Mouse (Mus musculus) ovary, postnatal 36 days (tissue): ENCODE measurements around the gene Ahr.

Experiments used
- DNase-seq: peaks from one replicate; pipeline ENCODE4 v3.0.0; 2022; ENCODE audit warnings: low spot score, mixed read lengths

Gene Ahr

DNA sequence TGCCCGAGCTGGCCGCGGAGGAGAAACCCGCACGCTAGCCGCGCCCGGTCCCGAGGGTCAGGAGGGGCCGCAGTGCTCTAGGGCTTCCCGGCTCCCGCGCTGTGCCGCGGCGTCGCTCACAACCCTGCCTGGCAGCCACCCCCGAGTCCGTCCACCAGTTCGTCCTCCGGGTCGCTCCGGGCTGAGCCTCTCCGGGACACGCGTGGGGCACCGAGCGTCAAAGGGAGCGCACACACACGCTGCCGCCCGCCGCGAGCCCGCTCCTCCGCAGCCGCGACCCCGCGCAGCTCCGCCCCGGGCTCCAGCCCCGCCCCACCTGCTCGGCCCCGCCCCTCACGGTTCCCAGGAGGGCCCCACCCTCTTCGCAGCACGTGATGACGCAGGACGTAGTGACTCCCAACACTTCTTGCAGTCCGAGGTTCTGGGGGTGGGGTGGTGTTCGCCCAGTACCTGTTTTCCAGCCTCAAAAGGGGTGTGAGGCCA lies at the start of gene Ahr:
TSS of gene Ahr (minus strand) at position 285 of the 483 bp plus-strand sequence.
- DNase-seq = peak; percentile 85

DNA sequence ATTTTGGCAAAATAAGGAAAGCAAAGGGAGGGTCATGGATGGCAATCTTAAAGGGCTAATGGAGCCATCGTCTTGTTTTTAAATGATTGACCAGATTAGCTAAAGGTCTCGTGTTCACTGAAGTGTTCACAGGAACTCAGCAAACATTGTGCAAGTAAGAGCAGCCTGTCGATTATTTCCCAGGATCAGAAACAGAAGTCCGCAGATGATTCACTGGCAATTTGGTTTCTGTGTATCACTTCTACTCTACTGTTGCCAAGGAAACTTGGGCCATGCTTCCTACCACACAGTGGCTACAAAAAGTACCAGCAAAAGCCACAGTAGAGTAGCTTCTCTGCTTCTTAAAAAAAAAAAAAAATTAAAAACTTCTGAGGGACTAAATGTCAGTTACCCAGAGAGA lies 44.0 kb upstream of the Ahr start:
- no peak for DNase-seq

DNA sequence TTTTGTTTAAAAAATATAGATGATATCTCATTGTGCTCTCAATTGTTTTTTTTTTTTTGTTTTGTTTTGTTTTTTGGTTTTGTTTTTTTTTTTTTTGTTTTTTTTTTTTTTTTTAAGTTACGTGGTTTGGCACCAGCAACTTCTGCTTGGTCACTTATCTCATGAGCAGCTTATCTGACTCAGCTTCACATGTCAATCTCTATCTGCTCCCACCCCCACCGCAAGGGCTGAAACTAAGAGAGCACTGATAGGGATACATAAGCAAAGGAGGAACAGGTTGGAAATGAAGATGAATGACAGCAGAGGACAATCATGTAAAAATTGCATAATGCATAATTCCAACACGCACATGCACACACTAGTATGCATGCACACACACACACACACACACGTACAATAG lies 41.3 kb upstream of the Ahr start:
- DNase-seq = no peak

DNA sequence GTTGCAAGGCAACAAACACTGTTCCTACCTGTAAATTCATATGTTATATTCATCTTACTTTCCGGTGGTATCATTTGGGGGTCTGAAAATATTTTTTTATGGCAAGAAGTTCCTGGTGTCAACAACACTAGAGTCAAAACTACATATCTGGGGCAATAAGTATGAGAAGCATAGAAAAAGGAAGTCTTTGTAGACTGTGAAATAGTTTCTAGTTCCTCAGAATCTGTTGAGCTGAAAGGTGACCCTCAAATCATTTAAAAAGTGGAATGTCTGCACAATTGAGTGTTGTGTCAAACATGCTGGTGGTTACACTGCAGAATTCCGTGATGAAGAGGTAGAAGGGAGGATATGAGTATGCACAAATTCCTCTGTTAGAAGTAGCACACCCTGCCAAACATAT lies 38.9 kb upstream of the Ahr start:
- DNase-seq = no peak

DNA sequence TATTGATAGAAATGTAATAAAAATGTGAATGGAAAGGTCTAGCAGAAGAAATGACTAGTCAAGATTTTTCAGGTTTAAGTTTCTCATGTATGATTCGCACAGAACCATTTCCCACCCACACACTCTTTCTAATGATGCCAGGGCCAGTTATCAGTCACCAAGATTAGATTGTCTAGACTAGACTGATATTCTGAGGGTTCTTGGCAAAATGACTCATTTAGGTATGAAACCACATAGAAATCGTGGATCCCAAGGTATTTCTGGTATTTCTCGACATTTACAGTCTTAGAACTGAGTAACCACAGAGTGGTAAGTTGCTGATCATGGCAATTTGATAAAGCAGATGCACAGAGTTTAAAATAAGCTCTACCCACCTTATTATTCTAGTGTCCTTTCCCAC lies 28.0 kb upstream of the Ahr start:
- no peak for DNase-seq

DNA sequence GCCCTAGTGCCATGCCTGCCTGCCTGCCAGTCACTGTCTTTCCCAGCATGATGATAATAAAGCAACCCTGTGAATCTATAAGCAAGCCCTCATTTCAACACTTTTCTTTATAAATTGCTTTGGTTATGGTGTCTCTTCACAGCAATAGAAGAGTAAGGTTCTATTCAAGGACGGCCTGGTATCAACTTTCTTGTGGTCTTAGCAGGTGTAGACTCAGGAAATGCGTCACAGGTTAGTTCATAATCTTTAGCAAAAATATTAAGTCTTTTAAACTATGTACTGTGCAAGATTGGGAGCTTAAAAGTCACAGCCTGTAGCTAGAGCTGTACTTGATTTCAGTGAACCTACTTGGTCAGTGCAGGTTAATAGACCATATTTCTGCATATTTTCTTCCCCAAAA lies 24.0 kb upstream of the Ahr start:
- no peak for DNase-seq

DNA sequence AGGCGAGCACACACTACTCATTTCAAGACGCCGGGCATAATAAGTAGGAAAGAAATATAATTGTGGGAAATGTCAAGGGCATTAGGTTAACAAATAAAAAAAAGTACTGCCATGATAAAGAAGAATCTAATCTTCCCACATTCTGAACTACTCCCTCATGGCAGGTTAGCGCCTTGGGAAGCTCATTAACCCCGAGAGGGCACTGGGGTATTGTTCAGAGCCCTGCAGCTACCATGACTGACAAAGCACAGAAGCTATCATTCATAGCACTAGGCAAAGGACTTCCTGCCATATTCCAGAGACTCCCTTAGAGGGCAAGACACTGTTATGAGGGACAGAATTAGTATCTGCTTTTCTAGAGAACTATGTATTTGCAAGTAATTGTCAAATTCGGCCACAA lies 21.1 kb upstream of the Ahr start:
- no peak for DNase-seq

DNA sequence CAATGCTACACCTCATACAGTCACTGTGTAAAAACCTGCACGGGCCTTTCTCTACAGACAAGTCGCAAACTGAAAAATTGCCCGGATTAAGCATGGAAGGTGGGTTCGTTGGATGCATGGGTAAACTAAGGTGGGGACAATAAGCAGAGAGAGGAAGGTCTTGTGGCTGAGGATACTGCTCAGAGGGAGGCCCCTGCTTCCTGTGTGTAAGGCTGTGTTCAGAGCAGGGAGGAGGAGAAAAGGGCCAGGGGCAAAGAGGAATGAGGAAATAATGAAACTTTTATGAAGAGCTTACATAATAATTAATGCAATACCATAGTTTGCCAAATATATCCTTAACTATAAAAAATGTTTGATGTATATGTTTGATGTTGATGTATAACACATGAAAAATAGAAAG lies 19.5 kb upstream of the Ahr start:
- DNase-seq = no peak

DNA sequence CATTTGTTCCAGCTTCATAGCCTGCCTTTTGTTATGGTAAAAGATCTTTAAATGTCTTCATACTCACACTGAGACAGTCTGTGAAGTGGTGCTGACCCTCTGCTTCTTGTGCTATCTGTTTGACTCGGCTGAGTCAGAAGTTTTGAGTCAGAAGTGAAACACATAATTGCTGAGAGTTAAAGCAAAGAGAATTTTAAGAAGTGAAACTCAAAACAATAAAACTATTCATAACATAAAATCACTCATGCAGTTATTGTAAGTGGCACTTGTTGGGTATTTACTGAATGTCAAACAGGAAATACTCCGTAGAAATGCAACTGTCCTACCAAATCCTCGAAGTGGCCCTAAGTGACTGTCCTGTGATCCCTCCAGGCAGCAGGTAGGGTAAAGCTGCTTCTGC lies 18.3 kb upstream of the Ahr start:
- no peak for DNase-seq

DNA sequence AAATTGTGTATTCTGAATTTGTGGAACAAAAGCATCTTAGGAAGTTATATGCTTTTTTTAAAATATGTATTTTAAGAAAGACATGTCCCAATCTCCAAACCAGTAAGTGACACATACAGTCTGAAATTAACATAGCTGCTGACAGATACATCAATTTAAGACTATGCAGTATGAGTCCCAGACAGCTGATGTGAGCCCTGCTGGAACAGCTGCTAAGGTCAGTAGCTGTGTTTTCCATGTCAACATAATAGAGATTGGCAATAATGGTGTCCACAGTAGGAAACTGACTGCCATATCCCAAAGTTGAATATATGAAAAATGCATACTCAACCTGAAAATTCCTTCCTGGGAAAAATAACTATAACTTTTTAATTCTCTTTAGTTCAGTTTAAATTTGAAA lies 15.5 kb upstream of the Ahr start:
- no peak for DNase-seq

DNA sequence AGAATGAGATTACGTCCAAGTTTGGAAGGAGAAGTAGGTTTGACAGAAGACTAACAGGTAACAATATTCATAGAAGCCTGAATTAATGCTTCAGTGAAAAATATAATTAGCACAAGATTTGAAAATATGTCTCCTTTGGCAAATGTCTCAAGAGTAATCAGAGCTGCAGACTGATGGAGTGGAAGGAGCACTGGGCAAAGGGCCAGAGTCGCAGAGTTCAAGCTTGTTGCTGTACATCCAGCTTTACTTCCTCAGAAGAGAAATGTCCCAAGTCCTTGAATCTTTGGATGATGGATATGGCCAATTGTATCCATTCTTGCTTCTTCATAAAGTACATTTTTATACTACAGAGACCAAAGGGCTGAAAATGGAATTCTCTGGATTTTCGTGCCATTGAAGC lies 8.0 kb upstream of the Ahr start:
- DNase-seq = no peak

DNA sequence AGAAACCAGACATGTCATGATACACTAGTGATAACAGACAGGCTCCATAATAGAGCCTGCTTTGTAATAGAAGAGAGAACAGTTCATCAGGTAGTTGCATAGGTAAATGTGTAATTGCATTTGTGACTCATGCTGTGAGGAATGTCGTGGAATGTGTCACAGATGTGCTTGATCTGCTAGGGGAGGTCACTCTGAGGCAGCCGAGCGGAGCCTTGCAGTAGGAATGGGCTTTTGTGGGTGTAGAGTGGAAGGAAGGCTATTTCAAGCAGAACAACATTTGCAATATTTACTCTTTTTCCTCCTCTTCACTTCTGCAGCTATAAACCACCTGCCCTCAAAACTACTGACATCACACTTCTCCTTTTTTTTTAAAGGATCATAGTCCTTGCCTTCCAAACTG lies 4.0 kb upstream of the Ahr start:
- no peak for DNase-seq

DNA sequence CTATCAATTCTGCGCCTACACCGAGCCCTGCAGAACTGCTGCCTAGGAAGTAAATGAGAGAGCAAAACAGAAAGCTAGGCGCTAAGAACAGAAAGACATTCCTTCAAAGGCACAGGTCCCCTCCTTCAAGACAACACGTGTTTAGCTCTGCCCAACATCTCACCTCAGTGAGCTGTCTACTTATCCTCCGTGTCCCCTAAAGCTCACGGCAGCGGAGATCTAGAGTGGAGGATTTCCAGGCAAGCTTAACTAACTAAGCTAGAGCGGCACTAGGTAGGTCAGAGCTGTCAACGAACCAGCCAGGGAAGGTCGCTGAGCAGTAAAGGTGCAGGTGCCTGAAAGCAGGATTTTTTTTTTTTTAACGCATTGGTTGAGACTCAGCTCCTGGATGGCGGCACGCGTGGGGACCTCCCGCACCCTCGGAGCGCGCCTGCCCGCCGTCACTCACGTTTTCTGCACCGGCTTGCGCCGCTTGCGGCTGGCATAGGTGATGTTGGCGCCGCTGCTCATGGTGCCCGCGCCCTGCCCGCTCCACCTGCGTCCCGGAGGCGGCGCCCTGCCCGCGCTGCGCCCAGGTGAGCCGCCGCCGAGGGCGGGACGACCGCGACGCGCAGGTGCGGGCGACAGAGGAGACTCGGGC lies 604 bp downstream of the Ahr start:
- peak; percentile 43 for DNase-seq

DNA sequence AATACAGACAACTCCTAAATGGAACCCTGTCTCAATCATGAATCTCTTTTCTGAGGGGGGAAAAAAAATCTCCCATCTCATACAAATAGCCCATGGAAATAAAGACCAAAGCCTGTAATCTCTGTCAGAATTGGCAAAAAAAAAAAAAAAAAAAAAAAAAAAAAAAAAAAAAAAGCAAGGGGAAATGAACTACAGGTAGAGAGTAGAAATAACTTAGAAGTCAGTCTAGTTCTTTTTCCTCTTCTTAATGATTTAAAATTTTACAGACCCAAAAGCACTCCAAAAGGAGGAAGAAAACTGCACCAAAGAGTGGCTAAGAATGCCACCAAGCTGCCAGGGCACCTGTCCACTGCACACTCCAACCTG lies 1.1 kb downstream of the Ahr start:
- DNase-seq = no peak

DNA sequence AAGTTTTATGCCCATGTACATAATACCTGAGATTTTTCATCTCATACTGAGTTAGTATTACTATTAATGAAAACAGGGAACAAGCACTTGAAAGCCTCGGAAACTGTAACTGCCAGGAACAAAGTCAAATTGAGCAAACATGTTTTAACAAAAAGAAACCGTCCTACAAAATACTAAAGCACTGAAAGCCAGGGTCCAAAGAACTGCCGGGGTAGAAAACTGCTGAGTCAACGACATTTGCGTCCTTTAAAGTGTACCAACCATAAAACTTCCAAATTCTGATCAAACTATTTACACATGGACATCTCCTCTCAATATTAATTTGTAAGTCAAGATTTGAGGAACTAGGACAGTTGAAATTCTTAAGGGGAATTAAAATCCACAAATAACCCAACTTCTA lies 1.7 kb downstream of the Ahr start:
- no peak for DNase-seq

DNA sequence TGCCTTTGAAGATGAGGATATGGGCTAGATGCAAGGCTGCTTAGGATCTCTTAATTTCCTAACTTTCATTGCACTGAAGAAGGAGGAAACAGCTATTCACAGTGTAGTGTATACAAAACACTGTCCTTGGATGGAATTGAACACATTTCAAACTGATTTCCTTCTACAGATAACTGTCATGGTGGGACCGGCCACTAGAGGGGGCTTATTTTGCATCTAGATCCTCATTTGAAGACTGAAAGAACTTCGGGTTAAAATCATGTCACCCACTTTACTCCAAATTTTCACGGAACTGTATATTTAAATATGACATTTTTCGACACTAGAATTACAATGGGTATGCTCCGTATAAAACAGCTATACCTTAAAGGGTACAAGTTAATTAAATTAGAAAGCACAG lies 2.7 kb downstream of the Ahr start:
- peak; percentile 41 for DNase-seq

DNA sequence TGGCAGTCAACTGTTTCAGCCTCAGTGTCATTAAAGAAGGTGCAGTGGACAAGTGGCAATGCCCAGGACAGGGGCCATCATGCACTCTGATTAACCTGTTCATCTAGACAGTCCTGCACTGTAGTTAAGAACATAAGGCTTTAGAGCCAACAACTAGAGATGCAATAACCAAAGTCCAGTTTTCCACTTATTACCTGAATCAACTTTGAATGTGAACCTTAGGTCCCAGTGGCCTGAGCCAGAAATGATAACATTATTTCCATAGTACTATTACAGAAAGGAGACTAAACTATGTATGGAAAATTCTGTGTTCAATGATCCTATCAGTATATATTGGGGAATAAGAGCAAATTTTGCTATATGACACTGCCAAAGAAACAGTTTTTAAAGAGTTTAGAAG lies 4.3 kb downstream of the Ahr start:
- DNase-seq = no peak

DNA sequence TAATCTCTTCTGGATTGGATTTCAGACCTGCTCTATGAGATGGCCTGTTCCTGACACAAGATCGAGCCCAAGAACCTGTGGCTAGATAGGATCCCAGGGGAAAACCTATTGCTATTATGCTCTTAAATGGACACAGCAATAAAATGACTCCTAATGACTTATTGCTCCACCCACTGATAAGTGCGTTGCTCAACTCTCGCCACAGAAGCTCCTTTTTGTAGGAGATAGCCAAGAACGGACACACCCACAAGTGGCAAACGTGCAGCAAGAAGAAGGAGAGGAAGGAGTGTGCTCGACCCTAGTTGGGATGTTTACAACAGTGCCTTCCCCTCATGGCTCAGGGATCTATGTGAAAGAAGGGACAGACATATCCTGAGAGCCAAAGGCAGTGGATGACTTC lies 7.4 kb downstream of the Ahr start:
- DNase-seq = no peak

DNA sequence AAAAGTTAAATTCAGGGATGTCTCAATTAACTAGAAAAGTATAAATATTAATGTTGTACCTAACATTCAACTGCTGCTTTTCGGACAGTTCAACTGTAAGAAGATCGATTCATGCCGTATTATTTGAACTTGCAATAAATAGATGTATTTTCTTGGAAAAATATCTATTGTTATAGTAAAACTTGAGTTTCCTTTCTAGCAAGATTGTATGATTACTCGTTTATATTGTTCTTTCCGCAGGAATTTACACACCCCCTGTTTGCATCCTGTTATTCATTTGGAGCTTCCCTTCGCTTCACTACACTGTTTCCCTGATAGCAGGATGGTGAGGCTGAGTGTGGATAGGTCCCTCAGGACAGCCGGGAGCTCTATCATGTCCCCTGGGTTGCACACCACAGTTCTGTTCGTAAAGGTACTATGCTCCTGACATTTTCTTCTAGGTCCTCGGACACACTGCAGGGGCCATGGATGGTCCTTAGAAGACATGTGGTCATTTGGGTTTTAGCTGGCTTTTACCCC lies 12.2 kb downstream of the Ahr start:
- DNase-seq = no peak

DNA sequence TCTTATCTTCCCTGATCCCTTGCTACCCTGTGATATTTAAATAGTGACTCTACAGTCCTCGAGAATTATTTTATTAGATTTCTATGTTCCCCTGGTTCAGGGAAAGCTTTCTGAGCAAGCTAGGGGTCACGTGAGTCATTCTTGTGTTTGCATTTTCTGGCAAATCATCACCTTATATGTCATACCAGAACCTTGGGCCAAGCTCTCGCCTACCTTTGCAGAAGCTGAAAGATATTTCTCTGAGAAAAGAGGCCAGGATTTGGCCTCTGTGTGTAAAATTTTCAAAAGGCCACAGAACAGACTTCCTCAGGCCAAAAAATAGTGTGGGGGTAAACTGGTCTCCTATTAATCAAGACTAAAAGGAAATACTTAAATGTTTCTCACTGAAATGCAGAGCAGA lies 19.2 kb downstream of the Ahr start:
- DNase-seq = no peak

DNA sequence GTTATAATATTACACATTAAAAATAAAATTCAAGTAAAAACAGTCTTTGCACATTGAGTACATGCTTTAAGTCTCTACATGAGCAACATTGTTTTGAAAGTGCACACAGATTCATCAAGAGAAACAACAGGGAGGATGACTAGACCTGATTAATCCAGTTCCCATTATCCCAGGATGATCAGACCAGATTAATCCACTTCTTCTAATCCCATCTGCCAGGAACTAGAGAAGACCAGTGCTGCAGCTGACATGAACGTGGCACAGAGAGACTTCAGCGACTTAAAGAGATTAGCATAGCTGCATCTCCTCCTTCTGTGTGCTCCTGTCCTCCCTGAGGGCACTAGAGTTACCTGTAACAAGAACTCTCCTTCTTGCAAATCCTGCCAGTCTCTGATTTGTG lies 20.2 kb downstream of the Ahr start:
- DNase-seq = no peak

DNA sequence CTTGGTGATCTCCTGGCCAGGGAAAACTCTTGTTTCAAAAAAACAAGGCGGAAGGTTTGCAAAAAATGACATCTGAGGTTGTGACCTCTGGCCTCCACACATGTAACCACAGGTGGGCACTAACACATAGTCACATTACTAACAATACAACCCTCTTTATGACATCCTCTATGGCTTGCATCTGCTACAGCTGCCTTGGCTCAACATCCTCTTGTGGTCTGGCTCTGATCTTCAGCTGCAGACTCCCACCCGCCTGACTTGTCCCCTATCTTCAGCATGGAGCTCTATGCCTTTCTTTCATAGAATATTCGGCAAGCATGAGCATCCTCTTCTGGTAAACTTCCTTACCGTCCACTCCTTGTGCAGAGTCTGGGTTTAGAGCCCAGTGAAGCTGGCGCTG lies 24.1 kb downstream of the Ahr start:
- no peak for DNase-seq

DNA sequence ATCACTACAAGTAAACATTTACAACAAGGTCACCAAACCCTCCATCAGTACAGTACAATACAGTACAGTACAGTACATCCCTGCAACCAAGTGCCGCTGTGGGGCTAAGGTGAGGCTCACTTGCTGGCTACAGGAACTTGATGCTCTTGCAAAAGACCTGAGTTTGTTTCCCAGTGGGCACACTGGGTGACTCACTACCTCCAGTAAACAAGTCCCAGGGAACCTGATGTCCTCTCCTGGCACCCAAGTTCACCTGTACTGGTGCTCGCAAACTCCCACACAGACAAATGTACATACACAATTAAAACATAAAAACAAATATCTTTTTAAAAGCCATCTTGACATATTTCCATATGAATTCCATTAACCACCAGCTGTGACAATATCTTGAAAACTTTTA lies 28.5 kb downstream of the Ahr start:
- DNase-seq = no peak

DNA sequence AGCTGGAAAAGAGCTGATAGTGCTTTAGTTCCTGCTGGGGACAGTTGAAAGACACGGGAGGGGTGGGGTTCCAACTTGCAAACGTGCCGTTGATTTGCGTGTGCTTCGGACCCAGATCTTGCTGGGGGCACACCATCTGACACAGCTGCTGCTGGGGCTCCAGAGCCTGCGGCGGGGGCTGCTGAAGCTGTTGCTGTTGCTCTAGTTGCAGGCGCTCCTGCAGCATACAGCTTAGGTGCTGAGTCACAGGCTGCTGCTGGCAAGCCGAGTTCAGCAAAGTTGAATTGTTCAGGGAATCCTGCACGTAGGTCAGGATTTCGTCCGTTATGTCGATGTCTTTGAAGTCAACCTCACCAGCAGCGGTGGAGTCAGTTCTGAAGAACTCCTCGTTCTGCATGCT lies 30.8 kb downstream of the Ahr start:
- DNase-seq = no peak

DNA sequence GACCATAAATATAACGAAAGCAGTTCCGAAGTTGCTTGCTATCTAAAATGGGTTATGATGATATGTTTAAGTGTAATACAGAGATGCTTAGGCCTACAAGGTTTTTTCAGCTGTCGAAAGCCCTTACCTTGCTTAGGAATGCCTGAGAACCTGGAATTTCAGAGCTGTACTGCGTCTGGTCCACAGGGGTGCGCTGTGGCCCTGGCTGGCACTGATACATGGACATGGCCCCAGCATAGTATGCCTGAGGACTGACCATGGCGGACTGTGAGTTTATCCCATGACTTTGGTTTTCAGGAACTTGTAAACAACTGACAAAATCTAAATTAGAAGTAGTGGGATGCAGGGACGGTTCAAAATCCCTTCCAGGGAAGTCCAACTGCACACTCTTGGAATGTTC lies 31.3 kb downstream of the Ahr start:
- no peak for DNase-seq
